In genomic region chr17:26838911-26839717, GRCm38 (mm10) we compare ENCODE assay signal across 8 mouse cellular contexts. TPM values are rescaled to one million over a fixed set of nuclear protein-coding genes. Genes with fewer than 3 reads are reported as not detected.
A peak's percentile ranks its signal among the peaks of the same experiment; 100 is the strongest.
DNase-seq lines count a peak whose midpoint lies in the region; ATAC-seq and TF ChIP-seq lines count a peak whose summit lies in the region.

No protein-coding gene starts in this region.

- H3K4me1 ChIP-seq in lung, embryonic 15.5 days, result peaks cover 13% of the 10 kb centered on the region
- H3K4me1 ChIP-seq in lung, adult 2 months (ENCODE audit: control insufficient read depth, insufficient read depth, low read length), result no peaks in the 10 kb centered on the region; the same call in 1 of the 2 replicates
- peaks cover 4% of the 10 kb centered on the region; the same call in 1 of the 2 replicates for H3K4me1 ChIP-seq in forebrain, embryonic 11.5 days (replicated peaks; ENCODE audit: control insufficient read depth, insufficient read depth, low read length)
- H3K4me1 ChIP-seq in intestine, embryonic 14.5 days (replicated peaks; ENCODE audit: control insufficient read depth, insufficient read depth, low read length), result no peaks in the 10 kb centered on the region
- H3K4me1 ChIP-seq in neural tube, embryonic 13.5 days (replicated peaks), result peaks cover 9% of the 10 kb centered on the region
- H3K4me1 ChIP-seq in cerebellum, adult 2 months (ENCODE audit: control insufficient read depth, insufficient read depth, low read length), result no peaks in the 10 kb centered on the region; the same call in 1 of the 2 replicates

- H3K4me3 ChIP-seq in lung, embryonic 15.5 days, result peak overlapping the region; percentile 18
- no peak overlapping the region for H3K4me3 ChIP-seq in lung, adult 2 months (replicated peaks; ENCODE audit: extremely low read depth, low read depth, low read length)
- no peak overlapping the region for H3K4me3 ChIP-seq in forebrain, embryonic 11.5 days (ENCODE audit: low read depth, low read length)
- H3K4me3 ChIP-seq in intestine, embryonic 14.5 days (ENCODE audit: low read depth, low read length), result peak overlapping the region; percentile 12; the same call in 1 of the 2 replicates
- peak overlapping the region; percentile 14; the same call in 1 of the 2 replicates for H3K4me3 ChIP-seq in neural tube, embryonic 13.5 days
- no peak overlapping the region for H3K4me3 ChIP-seq in cerebellum, adult 2 months (replicated peaks; ENCODE audit: insufficient read depth, low read depth, low read length)

- TF ChIP-seq POLR2A in lung, adult 2 months (IDR thresholded peaks at IDR 0.05; ENCODE audit: borderline replicate concordance, extremely low read depth, low read depth, low read length), result no peak
- TF ChIP-seq POLR2A in cerebellum, adult 2 months (IDR thresholded peaks at IDR 0.05; ENCODE audit: borderline replicate concordance, insufficient read depth, low read length), result no peak

- no peak overlapping the region for H3K9ac ChIP-seq in lung, embryonic 15.5 days
- no peak overlapping the region for H3K9ac ChIP-seq in forebrain, embryonic 11.5 days (ENCODE audit: low read length)
- no peak overlapping the region for H3K9ac ChIP-seq in intestine, embryonic 14.5 days (ENCODE audit: low read length)
- no peak overlapping the region for H3K9ac ChIP-seq in neural tube, embryonic 13.5 days

- H3K36me3 ChIP-seq in lung, embryonic 15.5 days, result no peaks in the 10 kb centered on the region
- H3K36me3 ChIP-seq in forebrain, embryonic 11.5 days (ENCODE audit: control insufficient read depth, insufficient read depth, low read length), result no peaks in the 10 kb centered on the region
- no peaks in the 10 kb centered on the region for H3K36me3 ChIP-seq in intestine, embryonic 14.5 days (ENCODE audit: control insufficient read depth, insufficient read depth, low read length)
- H3K36me3 ChIP-seq in neural tube, embryonic 13.5 days, result no peaks in the 10 kb centered on the region

- no peak for TF ChIP-seq CTCF in lung, adult 2 months (IDR thresholded peaks at IDR 0.05; ENCODE audit: insufficient read depth, low read length)
- no peak for TF ChIP-seq CTCF in cerebellum, adult 2 months (IDR thresholded peaks at IDR 0.05; ENCODE audit: borderline replicate concordance, insufficient read depth, low read depth, low read length)

- no peak overlapping the region for H3K27ac ChIP-seq in lung, embryonic 15.5 days
- H3K27ac ChIP-seq in forebrain, embryonic 11.5 days (ENCODE audit: low read depth, low read length), result no peak overlapping the region
- no peak overlapping the region for H3K27ac ChIP-seq in intestine, embryonic 14.5 days (ENCODE audit: low read depth)
- no peak overlapping the region for H3K27ac ChIP-seq in neural tube, embryonic 13.5 days (replicated peaks)
- H3K27ac ChIP-seq in cerebellum, adult 2 months (ENCODE audit: insufficient read depth, low read length), result no peak overlapping the region

- under 1% methylated on average over 87 of the region's 87 CpGs for WGBS in lung, embryonic 15.5 days
- WGBS in lung, adult 2 months, result 2% methylated on average over 87 of the region's 87 CpGs
- under 1% methylated on average over 85 of the region's 87 CpGs for WGBS in forebrain, embryonic 11.5 days
- under 1% methylated on average over 87 of the region's 87 CpGs for WGBS in intestine, embryonic 14.5 days
- under 1% methylated on average over 85 of the region's 87 CpGs for WGBS in neural tube, embryonic 13.5 days
- WGBS in cerebellum, adult 2 months, result 1% methylated on average over 87 of the region's 87 CpGs

- H3K9me3 ChIP-seq in lung, embryonic 15.5 days, result no peaks in the 10 kb centered on the region
- H3K9me3 ChIP-seq in forebrain, embryonic 11.5 days (ENCODE audit: control insufficient read depth, low read length), result no peaks in the 10 kb centered on the region
- no peaks in the 10 kb centered on the region for H3K9me3 ChIP-seq in intestine, embryonic 14.5 days (ENCODE audit: control insufficient read depth, low read length)
- no peaks in the 10 kb centered on the region for H3K9me3 ChIP-seq in neural tube, embryonic 13.5 days

- H3K4me2 ChIP-seq in lung, embryonic 15.5 days, result peak overlapping the region; percentile 32
- no peak overlapping the region for H3K4me2 ChIP-seq in forebrain, embryonic 11.5 days (ENCODE audit: low read depth, low read length, severe bottlenecking)
- H3K4me2 ChIP-seq in intestine, embryonic 14.5 days (ENCODE audit: low read length), result peak overlapping the region; percentile 11
- peak overlapping the region; percentile 18; the same call in 1 of the 2 replicates for H3K4me2 ChIP-seq in neural tube, embryonic 13.5 days

- no peak for DNase-seq in lung, adult 2 months
- DNase-seq in forebrain, embryonic 11.5 days (ENCODE audit: low spot score), result peak; percentile 66
- peak; percentile 77 for DNase-seq in intestine, embryonic 14.5 days (ENCODE audit: low spot score)
- DNase-seq in cerebellum, adult 2 months, result no peak
- no peak for DNase-seq in right cerebral cortex, adult 18-20 months
- no peak for DNase-seq in right cerebral cortex, postnatal 10 days (ENCODE audit: low spot score in 2 of 2)

- ATAC-seq in lung, embryonic 15.5 days (ENCODE audit: borderline replicate concordance, extremely low read depth, low FRiP score, low TSS enrichment), result no peak
- ATAC-seq in forebrain, embryonic 11.5 days (replicated peaks; ENCODE audit: low FRiP score), result no peak
- ATAC-seq in intestine, embryonic 14.5 days (replicated peaks; ENCODE audit: low FRiP score, low TSS enrichment, low read depth), result no peak
- no peak for ATAC-seq in neural tube, embryonic 13.5 days (ENCODE audit: low read depth)

- H3K27me3 ChIP-seq in lung, embryonic 15.5 days, result peaks cover 100% of the 10 kb centered on the region
- peaks cover 99% of the 10 kb centered on the region for H3K27me3 ChIP-seq in forebrain, embryonic 11.5 days (ENCODE audit: control insufficient read depth, insufficient read depth, low read length)
- H3K27me3 ChIP-seq in intestine, embryonic 14.5 days (replicated peaks; ENCODE audit: control insufficient read depth, insufficient read depth, low read length), result peaks cover 99% of the 10 kb centered on the region
- peaks cover 100% of the 10 kb centered on the region for H3K27me3 ChIP-seq in neural tube, embryonic 13.5 days
- H3K27me3 ChIP-seq in cerebellum, adult 2 months (ENCODE audit: control insufficient read depth, insufficient read depth, low read length), result peaks cover 11% of the 10 kb centered on the region; the same call in 1 of the 2 replicates

RNA-seq across cellular contexts. Expression of gene Nkx2-5, which starts 5.7 kb away (rescaled TPM):
- 2.4 and 4.6 TPM in 2 replicates for polyA plus RNA-seq in lung, embryonic 15.5 days (2015; fragmentation: Nextera tagmentation; extraction: Ambion mirVana)
- 1.8 and 2.4 TPM in 2 replicates for polyA plus RNA-seq in lung, adult 2 months (2012; rRNA removed)
- polyA plus RNA-seq in forebrain, embryonic 11.5 days (2014; fragmentation: Nextera tagmentation; extraction: Ambion mirVana), result not detected in 2 replicates
- 0.11 TPM in 1 of 2 replicates, not detected in the other for polyA plus RNA-seq in intestine, embryonic 14.5 days (2014; fragmentation: Nextera tagmentation; extraction: Ambion mirVana)
- polyA plus RNA-seq in neural tube, embryonic 13.5 days (2015; fragmentation: Nextera tagmentation; extraction: Ambion mirVana), result 0.66 TPM in 1 of 2 replicates, not detected in the other
- not detected in 2 replicates for polyA plus RNA-seq in cerebellum, adult 2 months (2012; rRNA removed)

RNA-seq across cellular contexts. Expression of gene Bnip1, which starts 58.2 kb away (rescaled TPM):
- 49.7 and 51.4 TPM in 2 replicates for polyA plus RNA-seq in lung, embryonic 15.5 days (2015; fragmentation: Nextera tagmentation; extraction: Ambion mirVana)
- 12.3 and 17.1 TPM in 2 replicates for polyA plus RNA-seq in lung, adult 2 months (2012; rRNA removed)
- 46.1 and 49.7 TPM in 2 replicates for polyA plus RNA-seq in forebrain, embryonic 11.5 days (2014; fragmentation: Nextera tagmentation; extraction: Ambion mirVana)
- 44.3 and 51.2 TPM in 2 replicates for polyA plus RNA-seq in intestine, embryonic 14.5 days (2014; fragmentation: Nextera tagmentation; extraction: Ambion mirVana)
- 46.2 and 47.9 TPM in 2 replicates for polyA plus RNA-seq in neural tube, embryonic 13.5 days (2015; fragmentation: Nextera tagmentation; extraction: Ambion mirVana)
- 34.5 and 35.6 TPM in 2 replicates for polyA plus RNA-seq in cerebellum, adult 2 months (2012; rRNA removed)

Comparison
In these comparisons a context has a peak if more than half of its experiments do, and no peak if none do; other contexts are left out.
1. H3K4me3 ChIP-seq: peak in lung, embryonic 15.5 days (single experiment), intestine, embryonic 14.5 days (single experiment) and neural tube, embryonic 13.5 days (single experiment); none in lung, adult 2 months (single experiment), forebrain, embryonic 11.5 days (single experiment) and cerebellum, adult 2 months (single experiment).
2. DNase-seq: peak in forebrain, embryonic 11.5 days (single experiment) and intestine, embryonic 14.5 days (single experiment); none in lung, adult 2 months (single experiment), cerebellum, adult 2 months (0 of 2), right cerebral cortex, adult 18-20 months (single experiment) and right cerebral cortex, postnatal 10 days (0 of 2).